Mouse (Mus musculus) kidney, adult 2 months (tissue): ENCODE results near the gene Grm5.

Source experiments
- CTCF ChIP-seq: fragments of 200-500 bp; conservative IDR thresholded peaks from 2 replicates; pipeline ENCODE4 v1.5.1; 2011; ENCODE audit warnings: low read depth, mild to moderate bottlenecking, control low read depth, low read length, moderate library complexity, mixed read lengths; ENCODE audit not compliant: insufficient read depth, insufficient read length
- POLR2A ChIP-seq: fragments of 200-500 bp; IDR thresholded peaks from one replicate; pipeline ENCODE4 v1.6.1; 2011; ENCODE audit warnings: low read depth, low read length, control low read depth

DNA sequence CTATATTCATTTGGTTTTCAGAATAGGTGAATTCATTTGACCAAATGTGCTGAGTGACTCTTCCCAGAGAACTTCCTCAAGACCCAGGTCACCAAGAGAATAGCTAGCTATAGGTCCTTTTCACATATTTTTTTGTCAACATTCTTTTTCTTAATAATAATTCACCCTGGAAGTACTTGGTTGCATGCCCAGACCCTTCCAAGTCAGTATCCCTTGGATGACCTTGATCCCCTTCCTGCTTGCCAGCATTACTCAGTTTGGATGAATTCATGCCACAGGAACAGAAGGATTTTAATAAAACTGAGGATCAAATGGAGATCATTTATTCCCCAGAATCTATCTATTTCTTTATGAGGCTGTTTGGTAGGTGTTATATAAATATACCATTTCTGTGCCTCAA, 44.9 kb upstream of the Grm5 start:
- TF ChIP-seq CTCF (no peak), POLR2A (no peak)
